Mouse (Mus musculus) heart, postnatal 36 days (tissue): ENCODE data around the gene Krtap27-1. TPM values are rescaled to one million over a fixed set of nuclear protein-coding genes. Genes with fewer than 3 reads are reported as not detected.

ENCODE experiments used
- total RNA-seq, 2 experiments: library from RNA; stranded (reverse); gene quantifications; 2 replicates each; pipeline ENCODE4 v1.2.3; 2021

The Krtap27-1 gene
- total RNA-seq, 2 experiments from 2014 or later = not detected

Other genes starting within 250 kb of the Krtap27-1 start
- gene Cldn17, start 164.7 kb downstream of the Krtap27-1 start, total RNA-seq = not detected
- gene Cldn8, start 108.5 kb downstream of the Krtap27-1 start, total RNA-seq = not detected
- not detected for gene Krtap24-1, start 59.4 kb downstream of the Krtap27-1 start, total RNA-seq
- not detected for gene 2310079G19Rik, start 44.0 kb downstream of the Krtap27-1 start, total RNA-seq
- not detected for gene Krtap26-1, start 23.9 kb downstream of the Krtap27-1 start, total RNA-seq
- gene 2310061N02Rik, start 36.3 kb upstream of the Krtap27-1 start, total RNA-seq = not detected
- not detected for gene Krtap13-1, start 57.2 kb upstream of the Krtap27-1 start, total RNA-seq
- not detected for gene Krtap13, start 80.0 kb upstream of the Krtap27-1 start, total RNA-seq
- gene 2310034C09Rik, start 87.2 kb upstream of the Krtap27-1 start, total RNA-seq = not detected
- not detected for gene 2310057N15Rik, start 102.5 kb upstream of the Krtap27-1 start, total RNA-seq
- not detected for gene Gm5965, start 106.2 kb upstream of the Krtap27-1 start, total RNA-seq
- gene Gm20741, start 140.5 kb upstream of the Krtap27-1 start, total RNA-seq = not detected
- gene Krtap15, start 148.5 kb upstream of the Krtap27-1 start, total RNA-seq = not detected
- not detected for gene Krtap14, start 154.5 kb upstream of the Krtap27-1 start, total RNA-seq
- gene Krtap19-1, start 197.7 kb upstream of the Krtap27-1 start, total RNA-seq = not detected
- gene Krtap19-2, start 202.6 kb upstream of the Krtap27-1 start, total RNA-seq = not detected
- gene Krtap19-3, start 206.4 kb upstream of the Krtap27-1 start, total RNA-seq = not detected
- gene Krtap19-4, start 213.4 kb upstream of the Krtap27-1 start, total RNA-seq = not detected
- gene Krtap19-5, start 224.8 kb upstream of the Krtap27-1 start, total RNA-seq = not detected